In the genomic region with DNA sequence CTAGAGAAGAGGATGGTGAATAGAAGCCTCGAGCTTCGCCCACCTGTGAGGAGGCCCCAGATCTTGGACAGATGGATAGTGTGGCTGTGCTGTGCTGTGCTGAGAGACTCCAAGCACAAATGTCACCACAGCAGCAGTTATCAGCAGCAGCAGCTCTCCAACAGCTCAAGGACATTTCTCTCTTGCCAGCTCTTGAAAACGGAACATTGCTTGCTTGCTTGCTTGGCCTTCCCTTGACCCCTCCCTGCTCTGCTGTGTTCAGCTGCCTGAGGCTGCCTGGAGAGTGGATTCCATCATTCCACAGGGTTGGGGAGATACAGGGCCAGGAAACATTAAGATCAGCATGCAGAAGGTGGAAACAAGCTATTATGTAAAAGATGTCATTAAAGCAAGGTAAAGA, we compare ENCODE assay signal across 10 mouse cellular contexts. TPM values are rescaled to one million over a fixed set of nuclear protein-coding genes. Genes with fewer than 3 reads are reported as not detected.
"Had no signal": no experiment of that assay in that cellular context is flagged by ENCODE, and none has a peak within 500 bp of the region (broad histone marks: within the 10 kb centered on the region; RNA-seq: fewer than 3 reads in every experiment).

No protein-coding gene starts in this region.

RNA-seq across cellular contexts. Expression of a gene that starts 24.6 kb away (rescaled TPM):
- total RNA-seq: gastrocnemius, postnatal 36 days; heart, adult 2 months; heart, postnatal 36 days; hematopoietic stem cell, adult 5-6 weeks had no signal
- polyA plus RNA-seq: heart, adult 2 months; heart, embryonic 11.5 days; hindbrain, embryonic 13.5 days; intestine, embryonic 16.5 days; limb, embryonic 10.5 days; limb, embryonic 12.5 days; liver, embryonic 13.5 days had no signal
